Comparison of ENCODE assay signal across 10 mouse cellular contexts in genomic region chr12:109057736-109058135, GRCm38 (mm10).
"Had no signal": no experiment of that assay in that cellular context is flagged by ENCODE, and none has a peak within 500 bp of the region (broad histone marks: within the 10 kb centered on the region; RNA-seq: fewer than 3 reads in every experiment).

No protein-coding gene starts in this region.

- H3K36me3 ChIP-seq: limb, embryonic 15.5 days; liver, embryonic 13.5 days; lung, embryonic 15.5 days; midbrain, embryonic 13.5 days; neural tube, embryonic 15.5 days had no signal

- H3K4me3 ChIP-seq: limb, embryonic 15.5 days; liver, embryonic 13.5 days; lung, embryonic 15.5 days; midbrain, embryonic 13.5 days; neural tube, embryonic 15.5 days had no signal

- H3K27ac ChIP-seq: kidney, postnatal 0 days; limb, embryonic 15.5 days; liver, embryonic 13.5 days; lung, embryonic 15.5 days; midbrain, embryonic 13.5 days; neural tube, embryonic 15.5 days had no signal

- DNase-seq: kidney, adult 9 months; kidney, postnatal 36 days; layer of hippocampus, adult 9-11 months; liver, embryonic 13.5 days; liver, postnatal 0 days had no signal

- H3K4me1 ChIP-seq: liver, embryonic 13.5 days had no signal
